ENCODE assay signal across 10 mouse cellular contexts in genomic region chr8:119830589-119830988, GRCm38 (mm10). TPM values are rescaled to one million over a fixed set of nuclear protein-coding genes. Genes with fewer than 3 reads are reported as not detected.
DNase-seq lines count a peak whose midpoint lies in the region; ATAC-seq lines count a peak whose summit lies in the region.
"Had no signal": no experiment of that assay in that cellular context is flagged by ENCODE, and none has a peak within 500 bp of the region (broad histone marks: within the 10 kb centered on the region; RNA-seq: fewer than 3 reads in every experiment).

No protein-coding gene starts in this region.

- no peak overlapping the region for H3K4me2 ChIP-seq in kidney, embryonic 15.5 days

- no peaks in the 10 kb centered on the region for H3K9me3 ChIP-seq in kidney, embryonic 15.5 days (replicated peaks)
- H3K9me3 ChIP-seq: limb, embryonic 13.5 days had no signal

- no peak for ATAC-seq in kidney, embryonic 15.5 days (replicated peaks; ENCODE audit: low FRiP score)
- ATAC-seq in inflammation-experienced regulatory T-cells, adult 6 months: peak; percentile 88

- DNase-seq in kidney, postnatal 10 days: no peak
- peak; percentile 56 for DNase-seq in MN1 (ENCODE audit: low spot score)
- peak; percentile 89 for DNase-seq in splenic B cell, adult 2 months (ENCODE audit: low read depth, low spot score)
- DNase-seq in urinary bladder, postnatal 25 days (ENCODE audit: low spot score): no peak
- no peak for DNase-seq in urinary bladder, postnatal 36 days (ENCODE audit: low spot score in 2 of 2)
- DNase-seq in frontal cortex, postnatal 14 days (ENCODE audit: low spot score in 2 of 2): no peak

- peaks cover 14% of the 10 kb centered on the region; the same call in 1 of the 2 replicates for H3K36me3 ChIP-seq in kidney, embryonic 15.5 days
- H3K36me3 ChIP-seq in splenic B cell, adult 2 months (ENCODE audit: control insufficient read depth, insufficient read depth, low read length, poor library complexity, severe bottlenecking): peaks cover 6% of the 10 kb centered on the region
- H3K36me3 ChIP-seq: limb, embryonic 13.5 days had no signal

- H3K27ac ChIP-seq in kidney, embryonic 15.5 days: peak overlapping the region; percentile 83; the same call in 1 of the 2 replicates
- H3K27ac ChIP-seq: limb, embryonic 13.5 days had no signal

- WGBS in kidney, embryonic 15.5 days: 61% methylated on average over 7 of the region's 7 CpGs

- no peak overlapping the region for H3K9ac ChIP-seq in kidney, embryonic 15.5 days
- H3K9ac ChIP-seq: limb, embryonic 13.5 days had no signal

- H3K4me3 ChIP-seq in kidney, embryonic 15.5 days (replicated peaks): no peak overlapping the region
- H3K4me3 ChIP-seq: limb, embryonic 13.5 days; megakaryocyte, embryonic 14.5 days had no signal

- H3K27me3 ChIP-seq in kidney, embryonic 15.5 days: no peaks in the 10 kb centered on the region
- no peaks in the 10 kb centered on the region for H3K27me3 ChIP-seq in splenic B cell, adult 2 months (ENCODE audit: control insufficient read depth, insufficient read depth, low read length, poor library complexity, severe bottlenecking)
- H3K27me3 ChIP-seq: limb, embryonic 13.5 days had no signal

- peaks cover 95% of the 10 kb centered on the region for H3K4me1 ChIP-seq in kidney, embryonic 15.5 days

RNA-seq across cellular contexts. Expression of gene Cotl1, which starts 9.8 kb away (rescaled TPM):
- 99.2 and 138 TPM in 2 replicates for polyA plus RNA-seq in kidney, embryonic 15.5 days (2015; fragmentation: Nextera tagmentation; extraction: Ambion mirVana)
- polyA plus RNA-seq in inflammation-experienced regulatory T-cells, adult 6 months (2017; shearing (Covaris generic)): 100 to 1,000 TPM; 181 to 242 (median 218) TPM

RNA-seq across cellular contexts. Expression of gene Klhl36, which starts 31.5 kb away (rescaled TPM):
- 16.7 and 18.4 TPM in 2 replicates for polyA plus RNA-seq in kidney, embryonic 15.5 days (2015; fragmentation: Nextera tagmentation; extraction: Ambion mirVana)
- 1 to 10 TPM; 6.8 to 8.0 (median 7.1) TPM for polyA plus RNA-seq in inflammation-experienced regulatory T-cells, adult 6 months (2017; shearing (Covaris generic))

RNA-seq across cellular contexts. Expression of gene Tldc1, which starts 52.4 kb away (rescaled TPM):
- polyA plus RNA-seq in kidney, embryonic 15.5 days (2015; fragmentation: Nextera tagmentation; extraction: Ambion mirVana): 14.9 and 15.0 TPM in 2 replicates
- polyA plus RNA-seq in inflammation-experienced regulatory T-cells, adult 6 months (2017; shearing (Covaris generic)): 1 to 10 TPM; 6.1 to 7.4 (median 7.0) TPM

Comparison
In these comparisons a context has a peak if more than half of its experiments do, and no peak if none do; other contexts are left out.
1. DNase-seq: peak in MN1 (single experiment) and splenic B cell, adult 2 months (single experiment); none in kidney, postnatal 10 days (single experiment), urinary bladder, postnatal 25 days (single experiment), urinary bladder, postnatal 36 days (0 of 2) and frontal cortex, postnatal 14 days (0 of 2).